Mouse (Mus musculus): ENCODE measurements around the gene Hbb-bh1.
"Not testable (repeated sequence)": the region's sequence is repeated elsewhere in the genome, so short reads cannot be mapped to it uniquely, and the experiment has no call there.

Hbb-bh1 gene

DNA sequence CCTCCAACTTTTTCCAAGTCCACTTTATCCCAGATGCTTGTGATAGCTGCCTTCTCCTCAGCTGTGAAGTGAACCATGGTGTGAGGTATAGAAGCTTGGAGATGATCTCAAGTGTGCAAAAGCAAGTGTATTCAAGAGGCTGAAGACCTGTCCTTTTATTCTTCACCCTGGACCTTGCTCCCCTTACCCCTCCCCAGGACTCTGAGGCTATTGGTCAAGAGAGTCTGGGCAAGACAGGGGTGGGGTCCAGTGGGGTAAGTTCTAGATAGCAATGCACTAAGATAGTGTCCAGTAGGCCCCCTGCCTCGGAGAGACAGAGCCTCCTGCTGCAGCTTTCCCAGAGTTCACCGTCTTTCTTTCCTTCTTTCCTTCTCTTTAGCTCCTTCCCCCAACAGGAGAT lies at the start of gene Hbb-bh1:
TSS of gene Hbb-bh1 (minus strand) at position 131 of the 400 bp plus-strand sequence.
- no peak for DNase-seq

- no peak for DNase-seq
These were observed 43.2 kb upstream of the Hbb-bh1 start, which contains the start of gene Olfr66 for GRCm38 (mm10) chr7:103886152-103886551. TSS of gene Olfr66 (minus strand) at chr7:103886252.

- no peak for DNase-seq
These were observed 34.1 kb upstream of the Hbb-bh1 start for GRCm38 (mm10) chr7:103877093-103877492.

DNA sequence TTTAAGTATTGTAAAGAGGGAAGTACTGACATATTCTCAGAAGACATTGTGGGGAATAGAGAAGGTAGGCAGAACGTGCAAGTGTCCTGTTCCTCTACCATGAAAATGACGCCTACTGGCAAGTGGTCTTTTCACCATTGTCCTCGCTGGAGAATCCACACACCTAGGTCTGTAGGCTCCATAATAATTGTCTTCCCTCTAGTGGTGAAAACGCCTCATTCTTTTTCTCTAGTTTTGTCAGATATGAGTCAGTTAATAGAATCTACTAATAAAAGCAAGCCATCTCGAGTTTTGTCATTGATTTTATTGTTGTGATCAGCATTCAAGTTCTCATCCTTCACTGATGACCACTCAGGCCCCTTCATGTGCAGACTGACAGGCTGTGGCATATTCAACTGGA lies 31.5 kb upstream of the Hbb-bh1 start:
- DNase-seq, result no peak

GRCm38 (mm10) chr7:103873064-103873463 lies 30.1 kb upstream of the Hbb-bh1 start:
- no peak for DNase-seq

DNA sequence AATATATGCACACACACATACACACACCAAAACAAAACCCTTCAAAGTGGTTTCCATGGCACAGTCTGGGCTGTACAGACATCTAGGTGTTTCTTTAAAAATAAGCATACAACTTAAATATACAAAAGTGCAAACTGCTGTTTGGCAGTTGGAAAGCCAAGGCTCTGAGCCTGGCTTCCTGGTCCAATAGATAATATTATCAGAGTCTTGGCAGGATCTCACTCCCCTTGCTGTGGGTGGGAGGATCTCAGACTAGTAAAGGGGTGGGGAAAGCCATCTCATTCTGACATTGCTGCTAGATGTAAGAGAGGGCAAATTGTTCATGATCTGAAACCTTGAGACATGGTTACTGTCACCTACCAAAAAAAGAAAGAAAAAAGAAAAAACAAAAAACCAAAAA lies 27.7 kb upstream of the Hbb-bh1 start:
- no peak for DNase-seq

GRCm38 (mm10) chr7:103865716-103866115 lies 22.8 kb upstream of the Hbb-bh1 start:
- DNase-seq, result no peak

GRCm38 (mm10) chr7:103861531-103861930 lies 18.6 kb upstream of the Hbb-bh1 start:
- DNase-seq, result no peak

- no peak for DNase-seq
These were observed 17.9 kb upstream of the Hbb-bh1 start for GRCm38 (mm10) chr7:103860855-103861254.

DNA sequence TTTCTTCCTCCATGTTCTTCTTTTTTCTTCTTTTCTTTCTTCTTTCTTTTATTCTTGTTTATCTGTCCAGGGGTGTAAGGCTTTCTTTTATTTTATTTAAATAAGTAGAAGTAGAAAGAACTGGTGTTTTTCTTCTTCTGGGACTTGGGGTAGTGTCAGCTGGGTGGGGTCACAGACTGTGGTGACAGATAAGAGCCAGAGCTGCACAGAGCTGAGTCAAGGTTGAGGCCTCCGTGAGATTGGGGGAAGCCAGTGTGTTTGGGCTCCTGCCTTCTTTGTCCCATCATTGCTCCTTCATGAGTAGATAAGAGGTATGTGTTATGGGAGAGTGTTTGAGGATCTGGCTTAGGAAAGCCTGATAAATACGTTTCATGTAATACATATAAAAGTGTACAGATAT lies 16.1 kb upstream of the Hbb-bh1 start:
- DNase-seq, result no peak

DNA sequence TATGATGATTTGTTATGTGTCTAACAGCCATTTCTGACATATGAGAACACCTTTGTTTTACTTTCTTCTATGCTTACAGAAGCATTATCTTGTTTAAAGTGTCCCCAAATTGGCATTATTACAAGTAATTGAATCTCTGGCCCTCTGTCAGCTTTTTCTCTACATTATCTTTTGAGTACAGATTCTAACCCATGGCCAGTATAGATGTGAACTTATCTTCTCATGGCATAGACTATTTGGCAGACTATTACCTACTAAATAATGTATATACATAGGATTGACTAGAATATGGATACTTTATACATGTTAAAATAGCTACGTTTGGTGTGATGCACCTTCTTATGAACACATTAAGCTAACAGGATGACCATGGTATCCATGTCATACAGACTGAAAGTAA lies 11.7 kb upstream of the Hbb-bh1 start:
- no peak for DNase-seq

DNA sequence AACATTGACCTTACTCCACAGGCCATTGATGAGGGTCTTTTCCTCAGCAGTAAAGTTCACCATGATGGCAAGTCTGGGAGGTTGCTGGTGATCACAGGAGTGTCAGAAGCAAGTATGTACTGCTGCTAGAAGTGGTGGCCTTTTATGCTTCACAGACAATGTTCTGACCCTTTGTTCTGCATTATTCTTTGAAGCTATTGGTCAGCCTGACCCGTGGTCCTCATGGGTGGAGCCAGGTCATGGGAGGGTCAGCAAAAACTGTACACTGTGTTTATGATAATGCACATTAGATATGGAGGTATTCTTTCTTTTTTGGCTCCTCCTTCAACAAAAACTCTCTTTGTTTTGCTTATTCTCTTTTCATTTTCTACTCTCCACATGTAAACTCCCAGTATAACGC lies 10.1 kb upstream of the Hbb-bh1 start, which contains the start of gene Hbb-y:
TSS of gene Hbb-y (minus strand) at position 127 of the 400 bp plus-strand sequence.
- DNase-seq, result no peak

DNA sequence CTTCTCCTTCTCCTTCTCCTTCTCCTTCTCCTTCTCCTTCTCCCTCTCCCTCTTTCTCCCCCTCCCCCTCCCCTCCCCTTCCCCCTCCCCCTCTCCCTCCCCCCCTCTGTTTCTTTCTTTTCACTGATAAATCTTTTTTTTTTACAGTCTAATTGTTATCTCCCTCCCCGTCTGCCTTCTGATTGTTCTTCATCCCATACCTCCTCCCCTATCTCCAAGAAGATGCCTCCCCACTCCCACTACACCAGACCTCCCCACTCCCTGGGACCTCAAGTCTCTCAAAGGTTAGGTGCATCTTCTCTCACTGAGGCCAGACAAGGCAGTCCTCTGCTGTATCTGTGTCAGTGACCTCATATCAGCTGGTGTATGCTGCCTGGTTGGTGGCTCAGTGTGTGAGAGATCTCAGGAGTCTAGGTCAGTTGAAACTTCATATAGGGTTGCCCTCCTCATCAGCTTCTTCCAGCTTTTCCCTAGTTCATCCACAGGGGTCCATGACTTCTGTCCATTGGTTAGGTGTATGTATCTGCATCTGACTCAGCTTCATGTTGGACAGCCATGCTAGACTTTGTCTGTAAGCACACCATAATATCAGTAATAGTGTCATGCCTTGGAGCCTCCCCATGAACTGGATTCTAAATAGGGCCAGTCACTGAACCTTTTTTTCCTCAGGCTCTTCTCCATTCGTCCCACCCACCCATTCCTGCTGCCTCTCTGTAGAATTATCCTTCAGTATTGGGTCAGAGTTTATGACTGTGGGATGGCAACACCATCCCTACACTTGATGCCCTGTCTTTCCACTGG lies 1.8 kb upstream of the Hbb-bh1 start:
- DNase-seq, result no peak

DNA sequence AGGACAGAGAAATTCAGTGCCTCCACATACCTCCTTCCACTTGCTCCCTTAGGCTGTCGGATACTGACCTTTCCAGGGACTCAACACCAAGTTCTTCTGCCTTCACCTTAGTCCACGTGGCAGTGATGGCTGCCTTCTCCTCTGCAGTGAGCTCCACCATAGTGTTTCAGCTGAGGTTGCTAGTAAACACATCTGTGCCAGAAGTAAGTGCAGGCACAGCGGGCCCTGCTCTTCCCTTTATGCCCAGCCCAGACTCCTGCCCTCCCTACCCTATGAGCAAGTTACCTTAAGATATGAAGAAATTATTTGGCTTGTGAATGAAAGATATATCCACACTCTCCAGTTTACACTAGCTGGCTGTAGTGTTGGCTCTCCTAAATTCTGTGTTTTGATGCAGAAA lies 2.7 kb downstream of the Hbb-bh1 start, which contains the start of gene Hbb-bh2:
TSS of gene Hbb-bh2 (minus strand) at position 253 of the 400 bp plus-strand sequence.
- DNase-seq, result no peak

- no peak for DNase-seq
These were observed 15.2 kb downstream of the Hbb-bh1 start, which contains the start of gene Hbb-bs for GRCm38 (mm10) chr7:103827808-103828207. TSS of gene Hbb-bs (minus strand) at chr7:103828096.

DNA sequence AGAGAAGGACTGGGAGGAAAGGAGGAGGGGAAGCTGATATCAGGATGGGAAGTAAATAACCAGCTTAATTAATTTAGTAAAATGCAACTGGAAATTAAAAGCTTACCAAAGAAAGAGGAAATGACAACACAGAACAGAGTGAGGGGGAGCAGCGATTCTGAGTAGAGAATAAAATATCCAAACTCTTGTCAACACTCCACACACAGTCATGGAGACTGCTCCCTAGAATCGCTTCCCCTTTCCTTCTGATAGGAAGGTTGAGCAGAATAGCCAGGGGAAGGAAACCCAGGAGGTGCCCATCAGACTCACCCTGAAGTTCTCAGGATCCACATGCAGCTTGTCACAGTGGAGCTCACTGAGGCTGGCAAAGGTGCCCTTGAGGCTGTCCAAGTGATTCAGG lies 15.8 kb downstream of the Hbb-bh1 start:
- not testable (repeated sequence) for DNase-seq

- DNase-seq, result no peak
These were observed 16.6 kb downstream of the Hbb-bh1 start for GRCm38 (mm10) chr7:103826255-103826887.

GRCm38 (mm10) chr7:103825536-103826254 lies 17.3 kb downstream of the Hbb-bh1 start:
- no peak for DNase-seq

- no peak for DNase-seq
These were observed 18.4 kb downstream of the Hbb-bh1 start for GRCm38 (mm10) chr7:103824597-103824996.

- not testable (repeated sequence) for DNase-seq
These were observed 27.9 kb downstream of the Hbb-bh1 start for GRCm38 (mm10) chr7:103815085-103815484.

DNA sequence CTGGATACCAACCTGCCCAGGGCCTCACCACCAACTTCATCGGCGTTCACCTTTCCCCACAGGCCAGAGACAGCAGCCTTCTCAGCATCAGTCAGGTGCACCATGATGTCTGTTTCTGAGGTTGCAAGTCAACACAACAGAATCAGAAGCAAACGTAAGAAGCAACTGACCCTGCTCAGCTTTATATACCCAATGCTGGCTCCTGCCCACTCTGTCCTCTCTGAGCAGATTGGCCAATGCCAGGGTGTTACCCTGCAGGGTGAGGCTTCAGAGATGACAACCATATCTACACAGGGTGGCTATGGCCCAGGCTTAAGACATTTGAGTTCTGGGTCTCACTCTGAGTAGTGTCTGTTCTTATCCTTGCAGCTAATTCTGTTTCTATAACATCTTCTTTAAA lies 29.2 kb downstream of the Hbb-bh1 start, which contains the start of gene Hbb-bt:
TSS of gene Hbb-bt (minus strand) at position 231 of the 400 bp plus-strand sequence.
- no peak for DNase-seq

DNA sequence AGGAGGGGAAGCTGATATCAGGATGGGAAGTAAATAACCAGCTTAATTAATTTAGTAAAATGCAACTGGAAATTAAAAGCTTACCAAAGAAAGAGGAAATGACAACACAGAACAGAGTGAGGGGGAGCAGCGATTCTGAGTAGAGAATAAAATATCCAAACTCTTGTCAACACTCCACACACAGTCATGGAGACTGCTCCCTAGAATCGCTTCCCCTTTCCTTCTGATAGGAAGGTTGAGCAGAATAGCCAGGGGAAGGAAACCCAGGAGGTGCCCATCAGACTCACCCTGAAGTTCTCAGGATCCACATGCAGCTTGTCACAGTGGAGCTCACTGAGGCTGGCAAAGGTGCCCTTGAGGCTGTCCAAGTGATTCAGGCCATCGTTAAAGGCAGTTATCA lies 29.8 kb downstream of the Hbb-bh1 start:
- not testable (repeated sequence) for DNase-seq

DNA sequence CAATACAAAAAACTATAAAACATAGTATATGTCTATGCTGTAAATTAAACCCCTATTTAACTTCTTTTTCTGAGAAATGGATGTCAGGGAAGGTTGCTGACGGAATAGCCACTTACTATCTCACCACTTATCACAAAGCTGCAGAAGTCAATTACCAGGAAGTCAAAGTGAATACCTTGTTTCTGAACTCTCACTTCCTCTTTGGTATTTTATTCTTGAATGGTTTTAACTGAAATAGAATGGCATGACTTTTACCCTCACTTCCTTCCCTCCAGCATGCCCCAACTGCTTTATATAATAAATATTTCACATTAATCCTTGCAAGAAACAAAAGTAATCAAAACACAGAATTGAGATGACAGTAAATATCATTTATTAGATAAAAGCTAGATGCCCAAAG lies 30.8 kb downstream of the Hbb-bh1 start:
- no peak for DNase-seq
